ENCODE assay signal across 25 mouse cellular contexts in the genomic region with DNA sequence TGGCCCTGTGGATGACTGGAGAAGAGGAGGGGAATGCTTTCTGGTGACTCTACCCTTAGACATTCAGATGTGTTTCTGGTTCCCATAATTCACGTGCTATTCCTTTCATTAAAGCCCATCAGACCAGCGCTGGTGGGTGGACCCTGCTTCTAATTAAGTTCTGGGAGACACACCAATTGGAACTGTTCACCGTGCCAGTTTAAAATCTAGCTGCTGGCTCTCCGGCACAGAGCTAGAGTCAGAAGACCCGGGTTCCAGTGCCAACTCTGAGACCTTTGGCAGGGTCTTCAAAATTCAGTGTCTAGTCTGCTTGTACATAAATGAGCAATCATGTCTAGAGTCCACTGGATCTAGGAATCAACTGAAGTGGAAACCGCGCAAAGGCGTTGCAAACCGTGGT. TPM values are rescaled to one million over a fixed set of nuclear protein-coding genes. Genes with fewer than 3 reads are reported as not detected.
DNase-seq lines count a peak whose midpoint lies in the region; ATAC-seq lines count a peak whose summit lies in the region.
"Had no signal": no experiment of that assay in that cellular context is flagged by ENCODE, and none has a peak within 500 bp of the region (broad histone marks: within the 10 kb centered on the region; RNA-seq: fewer than 3 reads in every experiment).

No protein-coding gene starts in this region.

- WGBS in hindbrain, embryonic 10.5 days: 91% methylated on average over 9 of the region's 9 CpGs
- WGBS in hindbrain, embryonic 13.5 days: 88% methylated on average over 9 of the region's 9 CpGs
- 84% methylated on average over 9 of the region's 9 CpGs for WGBS in neural tube, embryonic 13.5 days

- no peak overlapping the region for H3K4me3 ChIP-seq in hindbrain, embryonic 10.5 days
- H3K4me3 ChIP-seq in hindbrain, embryonic 13.5 days: no peak overlapping the region
- H3K4me3 ChIP-seq in neural tube, embryonic 13.5 days: no peak overlapping the region
- H3K4me3 ChIP-seq: embryonic facial prominence, embryonic 10.5 days; embryonic facial prominence, embryonic 13.5 days; erythroblast, embryonic 14.5 days; forebrain, embryonic 12.5 days; forebrain, embryonic 15.5 days; heart, adult 2 months; heart, embryonic 10.5 days; heart, embryonic 13.5 days had no signal

- no peak overlapping the region for H3K4me2 ChIP-seq in hindbrain, embryonic 13.5 days
- no peak overlapping the region for H3K4me2 ChIP-seq in neural tube, embryonic 13.5 days
- H3K4me2 ChIP-seq: embryonic facial prominence, embryonic 13.5 days; forebrain, embryonic 12.5 days; forebrain, embryonic 15.5 days; heart, embryonic 13.5 days; hindbrain, embryonic 14.5 days had no signal

- DNase-seq in cerebellum, postnatal 10 days: peak; percentile 78 to 82
- DNase-seq in cerebellum, adult 9-11 months: no peak
- no peak for DNase-seq in hindbrain, embryonic 10.5 days (ENCODE audit: low spot score)
- no peak for DNase-seq in neural tube, embryonic 10.5 days (ENCODE audit: extremely low spot score, low spot score)
- DNase-seq: adrenal gland, adult 2 months; adrenal gland, postnatal 14 days; cerebellum, adult 11 months; cerebellum, adult 2 months; cerebellum, postnatal 36 days; embryo, embryonic 11 days; gastrocnemius, postnatal 25 days had no signal

- no peak for ATAC-seq in hindbrain, embryonic 13.5 days (ENCODE audit: low FRiP score)
- no peak for ATAC-seq in neural tube, embryonic 13.5 days (ENCODE audit: low read depth)
- ATAC-seq: forebrain, embryonic 15.5 days; hindbrain, postnatal 0 days; inflammation-experienced regulatory T-cells, adult 6 months; intestine, embryonic 16.5 days had no signal

- no peaks in the 10 kb centered on the region for H3K9me3 ChIP-seq in hindbrain, embryonic 10.5 days
- H3K9me3 ChIP-seq in hindbrain, embryonic 13.5 days: no peaks in the 10 kb centered on the region
- no peaks in the 10 kb centered on the region for H3K9me3 ChIP-seq in neural tube, embryonic 13.5 days
- H3K9me3 ChIP-seq: embryonic facial prominence, embryonic 10.5 days; embryonic facial prominence, embryonic 13.5 days; forebrain, embryonic 12.5 days; forebrain, embryonic 15.5 days; heart, embryonic 10.5 days; heart, embryonic 13.5 days had no signal

- no peaks in the 10 kb centered on the region for H3K27me3 ChIP-seq in hindbrain, embryonic 10.5 days (ENCODE audit: insufficient read depth, poor library complexity, severe bottlenecking)
- H3K27me3 ChIP-seq in hindbrain, embryonic 13.5 days: no peaks in the 10 kb centered on the region
- H3K27me3 ChIP-seq in neural tube, embryonic 13.5 days: no peaks in the 10 kb centered on the region
- H3K27me3 ChIP-seq: embryonic facial prominence, embryonic 13.5 days; forebrain, embryonic 12.5 days; forebrain, embryonic 15.5 days; heart, embryonic 13.5 days had no signal

- 0 out of 2 replicates have a peak overlapping the region, but pooled peaks have one; percentile 41 for H3K27ac ChIP-seq in hindbrain, embryonic 10.5 days
- H3K27ac ChIP-seq in hindbrain, embryonic 13.5 days: no peak overlapping the region
- peak overlapping the region; percentile 54 for H3K27ac ChIP-seq in neural tube, embryonic 13.5 days (replicated peaks)
- H3K27ac ChIP-seq: embryonic facial prominence, embryonic 10.5 days; embryonic facial prominence, embryonic 13.5 days; forebrain, embryonic 12.5 days; forebrain, embryonic 15.5 days; heart, adult 2 months; heart, embryonic 10.5 days; heart, embryonic 13.5 days; hindbrain, embryonic 14.5 days; hindbrain, postnatal 0 days had no signal

- no peaks in the 10 kb centered on the region for H3K36me3 ChIP-seq in hindbrain, embryonic 10.5 days
- 0 out of 2 replicates have a peak, but pooled peaks cover 3% of the 10 kb centered on the region for H3K36me3 ChIP-seq in hindbrain, embryonic 13.5 days
- no peaks in the 10 kb centered on the region for H3K36me3 ChIP-seq in neural tube, embryonic 13.5 days
- H3K36me3 ChIP-seq: embryonic facial prominence, embryonic 10.5 days; embryonic facial prominence, embryonic 13.5 days; forebrain, embryonic 12.5 days; forebrain, embryonic 15.5 days; heart, embryonic 10.5 days; heart, embryonic 13.5 days had no signal

- peaks cover 74% of the 10 kb centered on the region for H3K4me1 ChIP-seq in hindbrain, embryonic 10.5 days (replicated peaks)
- peaks cover 64% of the 10 kb centered on the region for H3K4me1 ChIP-seq in hindbrain, embryonic 13.5 days (replicated peaks)
- H3K4me1 ChIP-seq in neural tube, embryonic 13.5 days (replicated peaks): peaks cover 65% of the 10 kb centered on the region
- H3K4me1 ChIP-seq: heart, embryonic 10.5 days; heart, embryonic 13.5 days had no signal

- no peak overlapping the region for H3K9ac ChIP-seq in hindbrain, embryonic 13.5 days
- H3K9ac ChIP-seq in neural tube, embryonic 13.5 days: no peak overlapping the region
- H3K9ac ChIP-seq: embryonic facial prominence, embryonic 13.5 days; forebrain, embryonic 12.5 days; forebrain, embryonic 15.5 days; heart, embryonic 13.5 days; hindbrain, embryonic 14.5 days had no signal

RNA-seq across cellular contexts. Expression of a gene that starts 9.0 kb away (rescaled TPM):
- polyA plus RNA-seq in hindbrain, embryonic 10.5 days (2016; fragmentation: Nextera tagmentation; extraction: Ambion mirVana): 3.9 and 5.7 TPM in 2 replicates
- 8.3 and 9.0 TPM in 2 replicates for polyA plus RNA-seq in hindbrain, embryonic 13.5 days (2015; fragmentation: Nextera tagmentation; extraction: Ambion mirVana)
- polyA plus RNA-seq in neural tube, embryonic 13.5 days (2015; fragmentation: Nextera tagmentation; extraction: Ambion mirVana): 10.9 and 13.9 TPM in 2 replicates
- polyA plus RNA-seq: erythroblast, embryonic 14.5 days; inflammation-experienced regulatory T-cells, adult 6 months had no signal

Comparison
In these comparisons a context has a peak if more than half of its experiments do, and no peak if none do; other contexts are left out.
1. DNase-seq: peak in cerebellum, postnatal 10 days (2 of 2); none in cerebellum, adult 9-11 months (single experiment), hindbrain, embryonic 10.5 days (single experiment) and neural tube, embryonic 10.5 days (single experiment).